Mouse (Mus musculus) hindbrain, postnatal 0 days (tissue): ENCODE data around the gene Mgam. TPM values are rescaled to one million over a fixed set of nuclear protein-coding genes. Genes with fewer than 3 reads are reported as not detected.
"Not testable (repeated sequence)": the region's sequence is repeated elsewhere in the genome, so short reads cannot be mapped to it uniquely, and the experiment has no call there.

Experiments used
- ATAC-seq: fragments of 200-750 bp; cut with Nextera tagmentation; 2 replicates; pipeline ENCODE4 v1.8.0; 2017; ENCODE audit warnings: mild to moderate bottlenecking, moderate TSS enrichment, moderate library complexity
- DNase-seq: peaks from one replicate; pipeline ENCODE4 v3.0.0-alpha.2; 2015; ENCODE audit warnings: low spot score
- H3K27ac ChIP-seq: fragments of 300-500 bp; sonication (generic); 2 replicates; pipeline ENCODE4 v1.5.1; 2014; ENCODE audit warnings: mild to moderate bottlenecking
- H3K27me3 ChIP-seq: fragments of 300-500 bp; sonication (generic); 2 replicates; pipeline ENCODE4 v1.6.1; 2014; ENCODE audit warnings: low read length, mixed read lengths; ENCODE audit not compliant: insufficient read depth
- H3K36me3 ChIP-seq: fragments of 300-500 bp; sonication (generic); 2 replicates; pipeline ENCODE4 v1.6.1; 2014; ENCODE audit warnings: low read length, mixed read lengths; ENCODE audit not compliant: insufficient read depth
- H3K4me1 ChIP-seq: fragments of 300-500 bp; sonication (generic); 2 replicates; pipeline ENCODE4 v1.6.1; 2014; ENCODE audit warnings: antibody characterized with exemption, low read length, mixed read lengths; ENCODE audit not compliant: insufficient read depth
- H3K4me2 ChIP-seq: fragments of 300-500 bp; sonication (generic); 2 replicates; pipeline ENCODE4 v1.6.1; 2014; ENCODE audit warnings: low read depth, mild to moderate bottlenecking, low read length, moderate library complexity, mixed read lengths
- H3K4me3 ChIP-seq: fragments of 300-500 bp; sonication (generic); 2 replicates; pipeline ENCODE4 v1.5.1; 2014; ENCODE audit warnings: low read length
- H3K9ac ChIP-seq: fragments of 300-500 bp; sonication (generic); replicated peaks from 2 replicates; pipeline ENCODE4 v1.6.1; 2014; ENCODE audit warnings: mild to moderate bottlenecking, low read length, moderate library complexity, mixed read lengths
- H3K9me3 ChIP-seq: fragments of 300-500 bp; sonication (generic); 2 replicates; pipeline ENCODE4 v1.6.1; 2016; ENCODE audit warnings: low read length, mixed read lengths
- CTCF ChIP-seq: IDR thresholded peaks from 2 replicates; pipeline ENCODE4 v1.5.1; 2016; ENCODE audit warnings: antibody characterized with exemption, control low read depth, low read depth
- WGBS: fragments of 180-500 bp; shearing (Covaris S2); extraction: QIAGEN DNeasy Blood & Tissue Kit; methylation state at CpG from one replicate; pipeline ENCODE4 v1.1.7; 2014; 5-methylcytosine and 5-hydroxymethylcytosine counted together
- polyA plus RNA-seq: library from polyadenylated mRNA; unstranded; fragments of >200 nt; fragmentation: Nextera tagmentation; extraction: Ambion mirVana; gene quantifications from 2 replicates; pipeline ENCODE4 v1.2.1, GENCODE M21; 2015
- total RNA-seq: library from RNA; depleted of rRNA; stranded (reverse); fragments of >200 nt; gene quantifications from 2 replicates; pipeline ENCODE4 v1.2.3, GENCODE M21; 2014

Mgam gene
- total and polyA plus RNA-seq, 2 experiments from 2014 or later, result 0.31 to 0.39 TPM

- Histone ChIP-seq H3K9me3 (no peaks in the 10 kb centered on the region), H3K4me3 (no peak overlapping the region), H3K4me2 (no peak overlapping the region), H3K27me3 (no peaks in the 10 kb centered on the region), H3K27ac (no peak overlapping the region), H3K36me3 (no peaks in the 10 kb centered on the region), H3K4me1 (no peaks in the 10 kb centered on the region), H3K9ac (no peak overlapping the region)
- TF ChIP-seq CTCF, result no peak
- ATAC-seq, result no peak
- 88% methylated on average over 8 of the region's 8 CpGs for WGBS
- no peak for DNase-seq
Measured at GRCm38 (mm10) chr6:40640710-40641538, 12.3 kb downstream of the Mgam start.

- Histone ChIP-seq H3K4me1 (no peaks in the 10 kb centered on the region), H3K27me3 (no peaks in the 10 kb centered on the region), H3K9me3 (no peaks in the 10 kb centered on the region), H3K4me2 (no peak overlapping the region), H3K36me3 (no peaks in the 10 kb centered on the region), H3K9ac (no peak overlapping the region), H3K4me3 (no peak overlapping the region), H3K27ac (no peak overlapping the region)
- DNase-seq (no peak), ATAC-seq (no peak)
- no peak for TF ChIP-seq CTCF
- WGBS, result 79% methylated on average over 8 of the region's 8 CpGs
Measured at GRCm38 (mm10) chr6:40645701-40646100, 17.1 kb downstream of the Mgam start.

- no peak for DNase-seq
- no peaks in the 10 kb centered on the region for H3K4me1 ChIP-seq
- 88% methylated on average over 1 of the region's 1 CpGs for WGBS
- no peaks in the 10 kb centered on the region for H3K27me3 ChIP-seq
- no peak overlapping the region for H3K4me2 ChIP-seq
- no peak overlapping the region for H3K9ac ChIP-seq
- TF ChIP-seq CTCF, result no peak
- H3K9me3 ChIP-seq, result no peaks in the 10 kb centered on the region
- no peak overlapping the region for H3K4me3 ChIP-seq
- no peaks in the 10 kb centered on the region for H3K36me3 ChIP-seq
- ATAC-seq, result no peak
- no peak overlapping the region for H3K27ac ChIP-seq
Measured at GRCm38 (mm10) chr6:40650953-40651352, 22.3 kb downstream of the Mgam start.

- no peaks in the 10 kb centered on the region for H3K9me3 ChIP-seq
- H3K27ac ChIP-seq, result no peak overlapping the region
- ATAC-seq (no peak), DNase-seq (no peak)
- H3K9ac ChIP-seq, result no peak overlapping the region
- no peaks in the 10 kb centered on the region for H3K4me1 ChIP-seq
- 7% methylated on average over 2 of the region's 2 CpGs for WGBS
- H3K36me3 ChIP-seq, result no peaks in the 10 kb centered on the region
- no peak overlapping the region for H3K4me2 ChIP-seq
- H3K27me3 ChIP-seq, result no peaks in the 10 kb centered on the region
- TF ChIP-seq CTCF, result no peak
- no peak overlapping the region for H3K4me3 ChIP-seq
Measured at GRCm38 (mm10) chr6:40660930-40661329, 32.3 kb downstream of the Mgam start.

GRCm38 (mm10) chr6:40689180-40689579 is 60.5 kb downstream of the Mgam start:
- Histone ChIP-seq H3K9me3 (no peaks in the 10 kb centered on the region), H3K4me2 (no peak overlapping the region), H3K27ac (no peak overlapping the region), H3K36me3 (no peaks in the 10 kb centered on the region), H3K4me1 (no peaks in the 10 kb centered on the region), H3K27me3 (no peaks in the 10 kb centered on the region), H3K9ac (no peak overlapping the region), H3K4me3 (no peak overlapping the region)
- 9% methylated on average over 5 of the region's 5 CpGs for WGBS
- peak; percentile 82 for TF ChIP-seq CTCF
- DNase-seq (peak; percentile 90), ATAC-seq (peak; percentile 70)

GRCm38 (mm10) chr6:40692007-40692406 is 63.4 kb downstream of the Mgam start:
- not testable (repeated sequence) for ATAC-seq, H3K4me1 ChIP-seq
- 47% methylated on average over 3 of the region's 4 CpGs for WGBS

GRCm38 (mm10) chr6:40713494-40713893 is 84.9 kb downstream of the Mgam start:
- not testable (repeated sequence) for H3K4me2 ChIP-seq, H3K36me3 ChIP-seq, H3K27me3 ChIP-seq, H3K9me3 ChIP-seq, H3K27ac ChIP-seq, H3K4me1 ChIP-seq, H3K4me3 ChIP-seq, DNase-seq, H3K9ac ChIP-seq, ATAC-seq
- 87% methylated on average over 5 of the region's 5 CpGs for WGBS

More at GRCm38 (mm10) chr6:40692007-40692406, 63.4 kb downstream of the Mgam start:
- not testable (repeated sequence) for DNase-seq, H3K27ac ChIP-seq, H3K27me3 ChIP-seq, H3K9ac ChIP-seq, H3K4me2 ChIP-seq, H3K9me3 ChIP-seq, H3K36me3 ChIP-seq, H3K4me3 ChIP-seq
